Mouse (Mus musculus): Measurements from ENCODE around the gene Gm15737. TPM values are rescaled to one million over a fixed set of nuclear protein-coding genes. Genes with fewer than 3 reads are reported as not detected.

Gene Gm15737
- total RNA-seq, 2 experiments from 2014 or later: not detected

DNA sequence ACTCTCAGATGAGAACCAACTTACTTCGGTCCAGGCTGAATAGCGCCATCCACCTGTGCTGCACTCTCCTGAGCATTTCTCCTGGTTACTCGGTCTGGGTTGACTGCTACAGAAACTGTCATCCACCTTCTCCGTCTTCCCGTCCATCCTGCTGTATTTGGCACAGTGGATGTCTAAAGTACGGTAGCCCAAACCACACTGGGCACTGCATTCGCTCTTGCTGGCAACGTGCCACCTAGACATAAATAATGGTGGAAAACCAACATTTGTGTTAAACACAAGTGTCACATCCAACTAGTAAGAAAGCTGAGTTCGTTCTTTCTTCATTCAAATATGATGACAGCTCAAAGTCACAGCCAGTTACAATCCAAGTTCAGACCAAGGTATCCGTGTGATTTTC lies 3.6 kb downstream of the Gm15737 start:
- ATAC-seq (replicated peaks; ENCODE audit: low FRiP score, poor library complexity, severe bottlenecking): no peak

- no peak for ATAC-seq (replicated peaks; ENCODE audit: low FRiP score, poor library complexity, severe bottlenecking)
These were observed 5.7 kb downstream of the Gm15737 start for GRCm38 (mm10) chr6:92874854-92875253.

DNA sequence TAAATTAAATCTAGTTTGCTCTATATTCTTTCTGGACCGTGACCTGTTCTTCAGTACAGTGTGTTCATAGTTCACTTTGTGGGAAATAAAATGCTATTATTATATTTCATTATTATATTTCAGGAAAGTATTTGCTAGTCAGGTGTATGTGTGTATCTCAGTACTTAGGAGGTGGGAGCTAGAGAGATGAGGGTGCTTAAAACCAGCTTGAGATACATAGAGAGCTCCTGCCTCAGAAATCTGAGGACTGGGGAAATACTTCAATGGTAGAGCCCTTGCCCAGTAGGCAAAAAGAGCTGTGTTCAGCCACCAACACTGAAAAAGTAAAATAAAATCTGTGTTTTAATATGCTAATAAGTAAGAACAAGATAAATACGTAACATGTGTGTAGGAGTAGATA lies 6.2 kb downstream of the Gm15737 start:
- ATAC-seq (replicated peaks; ENCODE audit: low FRiP score, poor library complexity, severe bottlenecking): no peak

DNA sequence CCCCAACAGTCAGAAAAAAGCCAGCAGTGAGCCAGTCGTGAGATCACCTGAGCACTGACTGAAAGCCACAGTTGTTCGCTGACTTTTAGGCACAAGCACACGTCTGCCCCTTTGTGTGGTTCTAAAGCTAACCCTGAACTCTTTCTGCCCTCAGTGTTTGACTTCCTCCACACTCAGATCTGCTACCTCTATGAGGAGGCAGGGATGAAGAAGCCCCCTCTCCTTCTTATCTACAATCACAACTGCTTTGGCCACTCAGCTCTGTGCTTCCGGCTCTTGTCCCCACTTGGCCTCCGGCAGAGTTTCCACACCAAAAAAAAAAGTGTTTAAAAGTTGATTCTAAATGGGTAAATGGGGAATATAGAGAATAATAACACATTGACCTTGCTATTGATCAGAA lies 7.0 kb downstream of the Gm15737 start:
- no peak for ATAC-seq (replicated peaks; ENCODE audit: low FRiP score, poor library complexity, severe bottlenecking)

DNA sequence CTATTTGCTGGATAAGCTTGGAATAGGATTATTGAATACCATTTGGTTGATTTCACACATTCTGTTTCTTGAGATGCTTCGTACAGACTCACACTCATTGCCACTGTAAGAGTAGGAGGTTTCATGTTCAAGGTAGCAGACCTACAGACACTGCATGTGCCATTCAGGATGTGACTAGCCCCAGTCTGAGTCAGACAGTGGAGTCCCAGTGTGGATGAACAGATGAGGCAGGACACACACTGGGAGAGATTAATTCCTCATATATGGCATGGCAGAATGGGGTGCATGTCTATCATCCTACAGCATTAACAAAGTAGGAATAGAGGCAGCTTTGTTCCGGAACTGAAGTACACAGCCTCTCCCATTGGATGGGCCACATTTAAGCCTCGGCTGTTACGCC lies 8.1 kb downstream of the Gm15737 start:
- ATAC-seq (replicated peaks; ENCODE audit: low FRiP score, poor library complexity, severe bottlenecking): no peak

GRCm38 (mm10) chr6:92878771-92879170 lies 9.6 kb downstream of the Gm15737 start:
- ATAC-seq (replicated peaks; ENCODE audit: low FRiP score, poor library complexity, severe bottlenecking): no peak

GRCm38 (mm10) chr6:92879700-92880265 lies 10.6 kb downstream of the Gm15737 start:
- no peak for ATAC-seq (replicated peaks; ENCODE audit: low FRiP score, poor library complexity, severe bottlenecking)

- no peak for ATAC-seq (replicated peaks; ENCODE audit: low FRiP score, poor library complexity, severe bottlenecking)
These were observed 13.3 kb downstream of the Gm15737 start for GRCm38 (mm10) chr6:92882446-92882845.

DNA sequence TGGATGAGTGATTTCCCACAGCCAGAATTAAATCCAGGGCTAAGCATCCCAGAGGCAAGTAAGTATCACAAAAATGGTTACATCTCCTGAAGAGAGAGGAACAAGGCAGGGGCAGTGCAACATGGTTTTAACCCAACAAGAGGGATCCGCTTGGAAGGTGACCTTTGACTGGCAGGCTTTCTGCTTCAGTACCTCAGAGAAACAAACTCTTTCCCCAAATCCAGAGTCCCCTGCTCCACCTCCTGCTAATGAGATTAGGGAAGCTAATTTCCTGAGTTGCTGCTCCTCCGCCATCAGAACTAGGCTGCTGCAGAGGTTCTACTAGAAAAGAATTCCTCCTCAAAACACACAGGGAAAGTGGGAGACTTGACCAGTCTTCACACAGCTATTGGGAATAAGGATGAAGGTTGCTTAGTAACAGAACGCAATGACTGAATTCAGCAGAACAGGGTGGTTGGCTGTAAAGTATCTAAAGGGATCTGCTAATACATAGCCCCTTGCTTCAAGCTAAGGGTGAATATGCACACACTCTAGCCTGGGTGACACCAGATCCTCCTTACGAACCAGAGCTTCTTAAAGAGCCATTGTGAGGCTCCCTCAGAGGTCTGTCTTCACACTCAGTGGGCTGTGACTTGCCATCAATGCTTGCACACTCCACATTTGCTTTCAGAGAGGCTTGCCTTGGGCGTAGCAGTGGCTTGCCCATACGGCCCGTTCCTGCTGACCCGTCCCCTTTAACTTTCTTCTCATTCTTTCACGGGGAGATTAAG lies 14.2 kb downstream of the Gm15737 start:
- no peak for ATAC-seq (replicated peaks; ENCODE audit: low FRiP score, poor library complexity, severe bottlenecking)

- ATAC-seq (replicated peaks; ENCODE audit: low FRiP score, poor library complexity, severe bottlenecking): no peak
These were observed 22.4 kb downstream of the Gm15737 start for GRCm38 (mm10) chr6:92891535-92891934.

- ATAC-seq (replicated peaks; ENCODE audit: low FRiP score, poor library complexity, severe bottlenecking): no peak
These were observed 34.9 kb downstream of the Gm15737 start for GRCm38 (mm10) chr6:92904037-92904436.

DNA sequence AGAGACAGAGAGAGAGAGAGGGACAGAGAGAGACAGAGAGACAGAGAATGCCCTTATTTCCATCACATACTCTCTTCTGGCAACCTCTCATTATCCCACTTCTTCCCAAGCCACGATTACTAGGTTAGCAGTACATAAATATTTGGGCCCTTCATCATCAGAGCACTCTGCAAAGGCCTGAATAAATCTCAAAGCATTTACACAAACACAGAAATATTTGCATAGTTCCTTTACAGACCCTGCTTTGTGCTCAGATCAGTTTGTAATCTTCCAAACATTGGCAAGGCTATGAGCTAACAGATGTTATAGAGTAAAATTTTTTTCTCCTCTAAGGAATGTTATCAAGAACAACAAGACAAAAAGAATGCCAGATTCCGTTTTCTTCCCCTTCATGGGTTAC lies 35.3 kb downstream of the Gm15737 start:
- ATAC-seq (replicated peaks; ENCODE audit: low FRiP score, poor library complexity, severe bottlenecking): no peak

- no peak for ATAC-seq (replicated peaks; ENCODE audit: low FRiP score, poor library complexity, severe bottlenecking)
These were observed 36.8 kb downstream of the Gm15737 start for GRCm38 (mm10) chr6:92905922-92906321.

DNA sequence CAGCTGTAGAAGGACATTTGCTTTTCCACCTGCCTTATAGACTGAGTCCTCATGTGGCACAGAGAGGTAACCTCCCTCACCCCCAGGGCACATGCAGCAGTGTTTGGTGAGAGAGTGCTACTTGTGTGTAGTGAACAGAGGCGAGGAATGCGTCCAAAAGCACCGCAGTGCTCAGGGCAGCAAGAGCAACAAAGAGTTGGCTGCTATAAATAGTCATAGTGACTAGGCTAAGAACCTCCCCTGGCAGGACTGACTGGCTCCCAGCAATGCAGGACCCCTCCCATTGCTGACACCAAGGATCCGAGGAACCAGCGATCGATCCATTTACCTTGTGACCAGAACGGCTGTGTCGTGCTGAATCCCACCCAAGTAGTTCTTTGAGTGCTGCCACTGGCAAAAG lies 40.2 kb downstream of the Gm15737 start:
- ATAC-seq (replicated peaks; ENCODE audit: low FRiP score, poor library complexity, severe bottlenecking): no peak

- ATAC-seq (replicated peaks; ENCODE audit: low FRiP score, poor library complexity, severe bottlenecking): no peak
These were observed 41.5 kb downstream of the Gm15737 start for GRCm38 (mm10) chr6:92910611-92911010.

GRCm38 (mm10) chr6:92920938-92921689 lies 52.0 kb downstream of the Gm15737 start:
- ATAC-seq (replicated peaks; ENCODE audit: low FRiP score, poor library complexity, severe bottlenecking): no peak

GRCm38 (mm10) chr6:92921843-92922242 lies 52.7 kb downstream of the Gm15737 start:
- ATAC-seq (replicated peaks; ENCODE audit: low FRiP score, poor library complexity, severe bottlenecking): no peak

DNA sequence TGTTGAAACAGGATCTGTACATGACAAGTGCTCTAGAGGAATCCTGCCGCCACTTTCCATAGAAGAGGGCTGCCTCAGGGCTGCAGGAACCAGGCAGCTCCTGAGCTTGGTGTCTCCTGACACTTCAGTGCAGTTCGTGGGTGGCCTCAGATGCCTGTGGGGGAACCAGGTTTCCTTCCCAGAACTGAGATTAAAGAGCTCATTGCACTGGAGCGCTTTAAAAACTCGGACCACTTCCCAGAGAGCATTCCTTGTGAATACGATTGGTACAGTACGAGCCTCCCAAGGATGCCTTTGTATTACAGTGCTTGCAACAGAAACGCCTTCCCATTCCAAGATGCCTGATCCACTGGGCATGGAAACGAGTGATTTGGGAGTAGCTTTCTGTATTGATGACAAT lies 55.4 kb downstream of the Gm15737 start:
- no peak for ATAC-seq (replicated peaks; ENCODE audit: low FRiP score, poor library complexity, severe bottlenecking)

DNA sequence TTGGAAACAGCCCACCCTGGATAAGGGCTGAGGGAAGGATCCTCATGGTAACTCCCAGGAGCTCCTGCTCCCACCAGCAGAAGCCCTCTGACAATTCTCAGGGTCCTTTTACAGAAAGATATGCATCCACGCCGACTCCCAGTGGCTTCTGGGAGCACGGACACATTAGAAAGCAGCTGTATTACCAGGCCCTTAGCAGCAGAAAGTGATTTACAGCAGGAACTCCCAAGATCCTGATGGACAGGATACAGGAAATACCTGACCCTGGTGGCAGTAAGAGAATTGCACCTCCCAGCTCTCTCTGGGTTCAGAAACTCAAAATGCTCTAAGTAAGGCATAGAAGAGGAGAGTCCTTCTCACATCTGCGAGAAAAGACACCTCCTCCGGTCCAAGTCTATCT lies 59.1 kb downstream of the Gm15737 start:
- no peak for ATAC-seq (replicated peaks; ENCODE audit: low FRiP score, poor library complexity, severe bottlenecking)
